Mouse (Mus musculus) kidney, adult 2 months (tissue): ENCODE data around the gene Fcgbp.

Source experiments
- CTCF ChIP-seq: fragments of 200-500 bp; conservative IDR thresholded peaks from 2 replicates; pipeline ENCODE4 v1.5.1; 2011; ENCODE audit warnings: low read depth, mild to moderate bottlenecking, control low read depth, low read length, moderate library complexity, mixed read lengths; ENCODE audit not compliant: insufficient read depth, insufficient read length
- POLR2A ChIP-seq: fragments of 200-500 bp; IDR thresholded peaks from one replicate; pipeline ENCODE4 v1.6.1; 2011; ENCODE audit warnings: low read depth, low read length, control low read depth

DNA sequence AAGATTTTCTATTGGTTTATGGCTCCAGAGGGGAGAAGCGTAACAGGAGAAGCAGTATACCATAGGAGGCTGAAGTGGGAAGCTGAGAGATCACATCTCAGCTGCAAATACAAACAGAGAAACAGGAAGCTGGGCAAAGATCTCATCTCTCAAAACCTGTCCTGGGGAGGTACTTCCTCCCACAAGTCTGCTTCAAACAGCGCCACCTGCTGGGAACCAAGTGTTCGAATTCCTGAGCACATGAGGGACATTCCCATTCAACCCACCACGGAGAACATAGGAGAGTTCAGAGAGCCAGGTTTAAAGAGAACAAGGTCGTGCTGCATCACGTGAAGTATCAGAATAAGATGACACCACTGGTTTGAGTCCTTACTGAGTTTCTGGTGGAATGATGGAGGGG is 94.4 kb downstream of the Fcgbp start:
- 0 out of 2 replicates have a peak, but pooled peaks have one; percentile 9 for TF ChIP-seq CTCF
- no peak for TF ChIP-seq POLR2A
